Mouse (Mus musculus) CH12.LX (cell line): ENCODE results near the gene Agps.

Experiments used
- CTCF ChIP-seq, 2 experiments: IDR thresholded peaks in 1 of 2; conservative IDR thresholded peaks in 1 of 2; 2 replicates each; pipeline ENCODE4 v1.5.1; 2011 to 2012; ENCODE audit warnings: low read depth in 2 of 2, low read length in 2 of 2, improper control_type of control experiment in 1 of 2, inconsistent platforms in 1 of 2, mild to moderate bottlenecking in 1 of 2, moderate library complexity in 1 of 2
- HCFC1 ChIP-seq: IDR thresholded peaks from 2 replicates; pipeline ENCODE4 v1.6.1; 2012; ENCODE audit warnings: low read depth, mild to moderate bottlenecking, inconsistent platforms, low read length, improper control_type of control experiment
- JUN ChIP-seq: IDR thresholded peaks from 2 replicates; pipeline ENCODE4 v1.6.1; 2011; ENCODE audit warnings: low read depth, mild to moderate bottlenecking, low read length, improper control_type of control experiment, moderate library complexity; ENCODE audit not compliant: insufficient read depth
- KAT2A ChIP-seq: IDR thresholded peaks from 2 replicates; pipeline ENCODE4 v1.6.1; 2012; ENCODE audit warnings: low read length, improper control_type of control experiment, inconsistent platforms; ENCODE audit not compliant: insufficient replicate concordance
- MAZ ChIP-seq: IDR thresholded peaks from 2 replicates; pipeline ENCODE4 v1.6.1; 2012; ENCODE audit warnings: low read depth, mild to moderate bottlenecking, inconsistent platforms, low read length, improper control_type of control experiment, moderate library complexity
- POLR2A ChIP-seq: IDR thresholded peaks from 2 replicates; pipeline ENCODE4 v1.6.1; 2011; ENCODE audit warnings: low read depth, mild to moderate bottlenecking, improper control_type of control experiment, low read length
- POLR2AphosphoS2 ChIP-seq: IDR thresholded peaks from 2 replicates; pipeline ENCODE4 v1.6.1; 2011; ENCODE audit warnings: low read depth, low read length, improper control_type of control experiment
- RAD21 ChIP-seq: IDR thresholded peaks from 2 replicates; pipeline ENCODE4 v1.6.1; 2011; ENCODE audit warnings: low read depth, mild to moderate bottlenecking, low read length, improper control_type of control experiment, moderate library complexity
- TCF12 ChIP-seq: IDR thresholded peaks from 2 replicates; pipeline ENCODE4 v1.6.1; 2014; ENCODE audit warnings: low read depth, mild to moderate bottlenecking, inconsistent platforms, low read length, improper control_type of control experiment
- USF1 ChIP-seq: IDR thresholded peaks from 2 replicates; pipeline ENCODE4 v1.6.1; 2014; ENCODE audit warnings: low read depth, mild to moderate bottlenecking, inconsistent platforms, low read length, improper control_type of control experiment
- USF2 ChIP-seq: conservative IDR thresholded peaks from 2 replicates; pipeline ENCODE4 v1.6.1; 2011; ENCODE audit warnings: low read depth, low read length, improper control_type of control experiment
- ZC3H11A ChIP-seq: IDR thresholded peaks from 2 replicates; pipeline ENCODE4 v1.6.1; 2012; ENCODE audit warnings: low read depth, mild to moderate bottlenecking, inconsistent platforms, low read length, improper control_type of control experiment

GRCm38 (mm10) chr2:75789959-75790523 is 41.9 kb upstream of the Agps start:
- no peak for TF ChIP-seq MAZ
- no peak for TF ChIP-seq ZC3H11A
- no peak for TF ChIP-seq JUN
- TF ChIP-seq POLR2AphosphoS2 = no peak
- no peak for TF ChIP-seq CTCF (conservative IDR thresholded peaks at IDR 0.05 in 1 of 2, IDR thresholded peaks at IDR 0.05 in 1 of 2; ENCODE audit: low read depth in 2 of 2, low read length in 2 of 2)
- TF ChIP-seq HCFC1 = no peak
- no peak for TF ChIP-seq TCF12
- TF ChIP-seq USF1 = no peak
- no peak for TF ChIP-seq USF2
- TF ChIP-seq KAT2A = no peak
- no peak for TF ChIP-seq RAD21
- no peak for TF ChIP-seq POLR2A
